Mouse (Mus musculus) testis, adult 2 months (tissue): ENCODE data around the gene Prrt2.

Experiments used
- CTCF ChIP-seq: fragments of 200-500 bp; IDR thresholded peaks from 2 replicates; pipeline ENCODE4 v1.5.1; 2012; ENCODE audit warnings: low read depth, mild to moderate bottlenecking, inconsistent platforms, low read length, moderate library complexity; ENCODE audit not compliant: control insufficient read depth, insufficient read depth, insufficient replicate concordance
- POLR2A ChIP-seq: fragments of 200-500 bp; IDR thresholded peaks from 2 replicates; pipeline ENCODE4 v1.6.1; 2012; ENCODE audit warnings: low read depth, mild to moderate bottlenecking, inconsistent platforms, low read length, moderate library complexity; ENCODE audit not compliant: control insufficient read depth

DNA sequence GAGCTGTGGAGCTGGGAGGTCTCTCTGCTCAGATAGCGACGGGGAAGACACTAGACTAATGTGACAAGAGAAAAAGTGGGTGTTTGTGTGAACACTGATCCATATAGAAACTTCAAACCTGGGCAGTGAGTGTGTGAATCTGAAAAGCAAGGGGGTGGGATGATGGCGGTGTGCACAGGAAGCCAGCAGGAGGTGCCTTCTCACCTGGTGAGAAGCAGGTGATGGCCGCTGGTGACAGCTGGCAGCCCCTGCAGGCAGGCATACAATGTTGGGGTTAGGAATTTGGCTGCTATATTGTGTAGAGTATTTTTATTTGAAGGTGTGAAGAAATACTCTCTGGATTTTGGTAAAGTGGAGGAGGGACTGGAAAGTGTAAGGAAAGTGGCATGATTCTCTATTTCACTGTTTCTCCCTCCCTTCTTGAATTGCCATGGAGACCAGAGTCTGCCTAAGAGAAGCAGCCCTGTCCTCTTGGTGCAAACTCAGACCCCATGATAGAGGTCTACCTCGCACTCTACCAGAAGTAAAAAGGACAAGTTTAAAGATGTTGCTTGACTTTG is 34.1 kb upstream of the Prrt2 start:
- no peak for TF ChIP-seq CTCF
- no peak for TF ChIP-seq POLR2A
